Mouse (Mus musculus) neural tube, embryonic 14.5 days (tissue): ENCODE measurements around the gene Kcnab2. TPM values are rescaled to one million over a fixed set of nuclear protein-coding genes. Genes with fewer than 3 reads are reported as not detected.

Experiments
- ATAC-seq: fragments of 200-750 bp; cut with Nextera tagmentation; 2 replicates; pipeline ENCODE4 v1.8.0; 2017; ENCODE audit warnings: low read depth, mild to moderate bottlenecking, moderate TSS enrichment, moderate library complexity
- H3K27ac ChIP-seq: fragments of 300-500 bp; sonication (generic); 2 replicates; pipeline ENCODE4 v1.5.1; 2014; ENCODE audit warnings: low read depth, mild to moderate bottlenecking, control low read depth, low read length, moderate library complexity, mixed read lengths
- H3K27me3 ChIP-seq: fragments of 300-500 bp; sonication (generic); 2 replicates; pipeline ENCODE4 v1.6.1; 2014; ENCODE audit warnings: low read length; ENCODE audit not compliant: control insufficient read depth, insufficient read depth
- H3K36me3 ChIP-seq: fragments of 300-500 bp; sonication (generic); 2 replicates; pipeline ENCODE4 v1.6.1; 2014; ENCODE audit warnings: low read length, mixed read lengths; ENCODE audit not compliant: control insufficient read depth, insufficient read depth
- H3K4me1 ChIP-seq: fragments of 300-500 bp; sonication (generic); 2 replicates; pipeline ENCODE4 v1.6.1; 2014; ENCODE audit warnings: low read length; ENCODE audit not compliant: control insufficient read depth, insufficient read depth
- H3K4me2 ChIP-seq: fragments of 300-500 bp; sonication (generic); 2 replicates; pipeline ENCODE4 v1.6.1; 2014; ENCODE audit warnings: mild to moderate bottlenecking, low read depth, low read length, control low read depth
- H3K4me3 ChIP-seq: fragments of 300-500 bp; sonication (generic); 2 replicates; pipeline ENCODE4 v1.5.1; 2014; ENCODE audit warnings: low read depth, low read length, control low read depth, mixed read lengths
- H3K9ac ChIP-seq: fragments of 300-500 bp; sonication (generic); replicated peaks from 2 replicates; pipeline ENCODE4 v1.6.1; 2014; ENCODE audit warnings: low read depth, mild to moderate bottlenecking, control low read depth, low read length, mixed read lengths
- H3K9me3 ChIP-seq: fragments of 300-500 bp; sonication (generic); 2 replicates; pipeline ENCODE4 v1.6.1; 2016; ENCODE audit warnings: low read length; ENCODE audit not compliant: control insufficient read depth
- WGBS: fragments of 180-500 bp; shearing (Covaris S2); extraction: QIAGEN DNeasy Blood & Tissue Kit; methylation state at CpG from one replicate; pipeline ENCODE4 v1.1.7; 2014; 5-methylcytosine and 5-hydroxymethylcytosine counted together
- polyA plus RNA-seq: library from polyadenylated mRNA; unstranded; fragments of >200 nt; fragmentation: Nextera tagmentation; extraction: Ambion mirVana; gene quantifications from 2 replicates; pipeline ENCODE4 v1.2.1, GENCODE M21; 2014

The Kcnab2 gene
- polyA plus RNA-seq, 1 experiment from 2014 or later: 18.3 TPM

DNA sequence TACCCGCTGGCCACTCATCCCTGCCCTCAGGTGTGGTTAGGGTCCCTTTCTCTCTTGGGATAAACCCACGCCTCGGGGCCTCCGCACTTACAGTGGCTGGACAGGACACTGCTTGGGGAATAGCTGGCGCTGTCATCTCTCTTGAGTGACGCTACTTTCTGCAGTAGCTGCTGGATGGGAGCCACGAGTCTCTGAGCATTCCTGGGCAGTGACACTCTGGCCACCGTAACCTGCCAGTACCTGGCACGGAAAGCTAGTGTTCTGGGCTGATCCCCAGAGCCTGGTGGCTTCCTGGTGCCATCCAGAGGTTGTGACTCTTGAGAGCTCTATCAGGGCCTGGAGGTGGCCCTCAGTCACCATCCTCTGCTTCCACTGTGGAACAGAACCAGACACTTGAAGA is 14.5 kb downstream of the Kcnab2 start:
- H3K27me3 ChIP-seq: no peaks in the 10 kb centered on the region
- WGBS: 85% methylated on average over 9 of the region's 9 CpGs
- H3K36me3 ChIP-seq: no peaks in the 10 kb centered on the region
- no peak for ATAC-seq
- H3K9me3 ChIP-seq: no peaks in the 10 kb centered on the region
- no peak overlapping the region for H3K4me2 ChIP-seq
- H3K4me3 ChIP-seq: no peak overlapping the region
- H3K4me1 ChIP-seq: peaks cover 5% of the 10 kb centered on the region; the same call in 1 of the 2 replicates
- no peak overlapping the region for H3K27ac ChIP-seq
- no peak overlapping the region for H3K9ac ChIP-seq

DNA sequence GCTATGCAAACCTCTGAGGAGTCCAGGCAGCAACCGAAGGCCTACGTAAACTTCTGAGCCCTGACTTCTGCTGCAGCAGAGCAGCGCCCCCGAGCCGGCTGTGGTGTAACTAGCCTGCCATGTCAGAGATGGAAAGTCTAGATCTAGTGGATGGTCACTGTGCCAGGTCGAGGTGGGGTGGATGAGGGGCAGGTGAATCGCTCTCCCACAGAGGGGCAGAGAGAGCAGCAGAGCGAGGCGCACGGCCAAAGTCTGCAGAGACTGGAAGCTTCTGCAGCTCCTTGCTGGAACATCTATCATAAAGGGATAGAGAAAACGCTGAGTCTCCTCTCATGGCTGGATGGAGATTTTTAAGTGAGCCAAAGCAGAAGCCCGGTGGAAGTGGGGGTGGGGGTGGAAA is 15.2 kb downstream of the Kcnab2 start:
- Histone ChIP-seq H3K4me1 (peaks cover 5% of the 10 kb centered on the region; the same call in 1 of the 2 replicates), H3K9me3 (no peaks in the 10 kb centered on the region), H3K36me3 (no peaks in the 10 kb centered on the region), H3K27me3 (no peaks in the 10 kb centered on the region), H3K4me2 (no peak overlapping the region), H3K4me3 (no peak overlapping the region), H3K27ac (no peak overlapping the region), H3K9ac (no peak overlapping the region)
- WGBS: 85% methylated on average over 12 of the region's 12 CpGs
- no peak for ATAC-seq

DNA sequence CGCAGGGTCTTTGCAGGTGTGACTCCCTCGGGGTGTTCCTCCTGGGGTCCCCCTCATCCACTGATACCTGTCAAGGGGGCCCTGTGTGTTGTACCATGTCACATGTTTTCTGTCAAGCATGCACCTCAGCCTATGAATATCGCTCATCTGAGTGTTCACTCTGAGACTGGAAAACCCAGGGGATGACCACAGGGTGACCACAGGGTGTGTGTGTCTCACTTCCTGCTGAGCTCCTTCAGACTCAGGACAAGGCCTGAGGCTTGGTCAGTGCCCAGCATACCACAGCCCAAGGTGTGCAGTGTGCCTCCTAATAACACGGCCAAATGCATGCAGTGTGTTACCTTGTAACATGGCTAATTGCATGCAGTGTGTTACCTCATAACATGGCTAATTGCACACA is 20.0 kb downstream of the Kcnab2 start:
- Histone ChIP-seq H3K4me1 (no peaks in the 10 kb centered on the region), H3K4me3 (no peak overlapping the region), H3K9ac (no peak overlapping the region), H3K27me3 (no peaks in the 10 kb centered on the region), H3K27ac (no peak overlapping the region), H3K36me3 (no peaks in the 10 kb centered on the region), H3K4me2 (no peak overlapping the region), H3K9me3 (no peaks in the 10 kb centered on the region)
- no peak for ATAC-seq
- WGBS: 90% methylated on average over 4 of the region's 4 CpGs

DNA sequence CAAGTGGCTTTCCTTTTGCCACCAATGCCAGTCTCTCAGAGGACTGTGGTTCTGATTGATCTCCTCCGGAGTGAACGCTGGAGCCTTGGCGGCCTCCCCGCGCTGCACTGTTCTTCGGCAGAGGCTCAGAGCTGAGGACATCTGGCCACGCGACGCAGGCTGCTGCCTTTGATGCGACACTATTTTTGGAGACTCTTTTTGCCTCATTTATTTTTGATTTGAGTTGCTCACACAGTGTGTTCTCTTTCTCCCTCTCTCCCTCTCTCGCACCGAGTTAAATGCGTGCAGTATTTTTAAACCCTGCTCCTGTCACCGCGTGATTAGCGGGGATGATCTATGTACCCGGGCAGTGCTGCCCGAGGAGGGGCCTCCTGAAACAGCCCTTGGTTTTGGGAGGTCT is 21.1 kb downstream of the Kcnab2 start:
- no peaks in the 10 kb centered on the region for H3K27me3 ChIP-seq
- H3K4me3 ChIP-seq: no peak overlapping the region
- H3K27ac ChIP-seq: peak overlapping the region; percentile 52; the same call in 1 of the 2 replicates
- no peaks in the 10 kb centered on the region for H3K4me1 ChIP-seq
- H3K4me2 ChIP-seq: no peak overlapping the region
- ATAC-seq: no peak
- H3K9ac ChIP-seq: no peak overlapping the region
- WGBS: 44% methylated on average over 18 of the region's 18 CpGs
- no peaks in the 10 kb centered on the region for H3K36me3 ChIP-seq
- H3K9me3 ChIP-seq: no peaks in the 10 kb centered on the region

DNA sequence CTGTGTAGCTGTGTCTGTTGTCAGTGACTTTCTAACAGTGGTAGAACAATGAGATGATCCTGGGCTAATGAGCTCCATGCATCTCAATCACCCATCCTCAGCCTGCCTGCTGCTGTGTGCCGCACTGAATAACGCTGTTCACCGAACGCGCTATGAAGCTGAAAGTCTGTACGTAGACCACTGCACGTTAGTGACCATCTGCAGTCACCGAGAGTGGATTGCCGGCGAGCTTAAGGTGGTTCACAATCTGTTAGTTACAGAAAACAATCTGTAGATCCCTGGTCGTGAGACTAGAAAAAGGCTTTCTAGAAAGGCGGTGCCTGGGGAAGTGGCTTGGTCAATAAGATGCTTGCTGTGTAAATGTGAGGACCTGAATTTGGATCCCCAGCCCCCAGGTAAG is 23.5 kb downstream of the Kcnab2 start:
- no peak for ATAC-seq
- Histone ChIP-seq H3K4me1 (no peaks in the 10 kb centered on the region), H3K36me3 (no peaks in the 10 kb centered on the region), H3K27me3 (no peaks in the 10 kb centered on the region), H3K4me2 (no peak overlapping the region), H3K9ac (no peak overlapping the region), H3K4me3 (no peak overlapping the region), H3K27ac (no peak overlapping the region), H3K9me3 (no peaks in the 10 kb centered on the region)
- WGBS: 60% methylated on average over 12 of the region's 12 CpGs

DNA sequence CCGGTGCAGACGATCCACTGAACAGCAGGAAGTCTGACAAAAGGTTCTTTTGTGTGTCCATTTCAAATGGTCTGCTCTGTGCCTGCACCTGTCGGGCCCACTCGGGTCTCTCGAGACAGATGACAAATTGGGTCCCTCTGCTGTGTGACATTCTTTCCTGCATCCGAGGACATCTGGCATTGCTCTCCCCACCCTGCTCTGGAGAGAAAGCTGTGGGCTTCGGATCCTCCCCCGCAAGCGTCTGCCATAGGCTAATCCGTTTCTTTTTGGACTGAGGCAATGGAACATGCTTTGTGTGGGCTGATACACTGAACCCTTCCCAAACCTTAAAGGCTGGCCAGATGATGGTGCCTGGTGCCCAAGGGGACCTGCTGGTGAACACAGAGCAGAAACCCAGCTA is 24.6 kb downstream of the Kcnab2 start:
- H3K9ac ChIP-seq: no peak overlapping the region
- no peaks in the 10 kb centered on the region for H3K4me1 ChIP-seq
- H3K4me2 ChIP-seq: no peak overlapping the region
- WGBS: 18% methylated on average over 10 of the region's 10 CpGs
- no peaks in the 10 kb centered on the region for H3K36me3 ChIP-seq
- no peaks in the 10 kb centered on the region for H3K9me3 ChIP-seq
- no peak overlapping the region for H3K27ac ChIP-seq
- peak; percentile 41; the same call in 1 of the 2 replicates for ATAC-seq
- no peaks in the 10 kb centered on the region for H3K27me3 ChIP-seq
- no peak overlapping the region for H3K4me3 ChIP-seq

DNA sequence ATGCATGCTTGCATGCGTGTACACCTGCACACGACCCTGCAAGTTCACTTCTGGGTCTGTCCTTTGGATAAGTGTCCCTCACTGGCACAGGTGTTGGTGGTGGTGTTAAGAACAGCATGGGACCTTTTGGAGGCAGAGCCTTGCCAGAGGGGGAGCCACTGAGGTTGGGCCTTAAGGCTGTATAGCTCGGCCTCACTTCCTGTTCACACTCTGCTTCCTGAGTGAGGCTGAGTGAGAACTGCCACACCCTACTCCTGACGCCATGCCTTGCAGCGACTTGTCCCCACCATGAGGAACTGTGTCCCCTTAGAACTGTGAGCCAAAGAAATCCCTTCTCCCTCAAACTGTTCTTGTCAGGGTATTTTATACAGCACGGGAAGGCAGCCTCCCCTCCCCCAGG is 26.3 kb downstream of the Kcnab2 start:
- H3K9ac ChIP-seq: no peak overlapping the region
- ATAC-seq: no peak
- 89% methylated on average over 6 of the region's 6 CpGs for WGBS

DNA sequence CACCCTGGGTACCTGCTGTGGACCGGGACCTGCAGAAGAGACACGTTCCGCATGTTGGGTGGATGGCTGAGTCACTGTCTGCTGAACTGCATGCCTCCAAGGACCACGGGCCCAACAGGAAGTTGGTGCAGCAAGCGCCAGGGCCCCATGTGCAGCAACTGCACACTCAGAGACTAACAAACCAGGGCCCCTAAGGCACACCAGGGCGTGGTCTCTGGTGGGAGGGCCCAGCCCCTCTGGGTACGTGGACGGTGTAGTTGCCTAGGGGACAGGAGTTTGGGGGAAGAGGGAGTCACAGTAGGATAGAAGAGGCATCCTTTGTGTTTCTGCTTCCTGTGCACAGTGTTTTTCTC is 29.0 kb downstream of the Kcnab2 start:
- H3K9ac ChIP-seq: no peak overlapping the region
- no peak overlapping the region for H3K27ac ChIP-seq
- no peak overlapping the region for H3K4me3 ChIP-seq
- no peaks in the 10 kb centered on the region for H3K4me1 ChIP-seq
- no peaks in the 10 kb centered on the region for H3K36me3 ChIP-seq
- H3K4me2 ChIP-seq: no peak overlapping the region
- no peaks in the 10 kb centered on the region for H3K27me3 ChIP-seq
- ATAC-seq: no peak
- WGBS: 76% methylated on average over 8 of the region's 8 CpGs
- no peaks in the 10 kb centered on the region for H3K9me3 ChIP-seq

More for the DNA sequence above, 26.3 kb downstream of the Kcnab2 start:
- no peaks in the 10 kb centered on the region for H3K36me3 ChIP-seq
- H3K9me3 ChIP-seq: no peaks in the 10 kb centered on the region
- H3K4me2 ChIP-seq: no peak overlapping the region
- no peak overlapping the region for H3K27ac ChIP-seq
- H3K27me3 ChIP-seq: no peaks in the 10 kb centered on the region
- H3K4me3 ChIP-seq: no peak overlapping the region
- H3K4me1 ChIP-seq: no peaks in the 10 kb centered on the region

DNA sequence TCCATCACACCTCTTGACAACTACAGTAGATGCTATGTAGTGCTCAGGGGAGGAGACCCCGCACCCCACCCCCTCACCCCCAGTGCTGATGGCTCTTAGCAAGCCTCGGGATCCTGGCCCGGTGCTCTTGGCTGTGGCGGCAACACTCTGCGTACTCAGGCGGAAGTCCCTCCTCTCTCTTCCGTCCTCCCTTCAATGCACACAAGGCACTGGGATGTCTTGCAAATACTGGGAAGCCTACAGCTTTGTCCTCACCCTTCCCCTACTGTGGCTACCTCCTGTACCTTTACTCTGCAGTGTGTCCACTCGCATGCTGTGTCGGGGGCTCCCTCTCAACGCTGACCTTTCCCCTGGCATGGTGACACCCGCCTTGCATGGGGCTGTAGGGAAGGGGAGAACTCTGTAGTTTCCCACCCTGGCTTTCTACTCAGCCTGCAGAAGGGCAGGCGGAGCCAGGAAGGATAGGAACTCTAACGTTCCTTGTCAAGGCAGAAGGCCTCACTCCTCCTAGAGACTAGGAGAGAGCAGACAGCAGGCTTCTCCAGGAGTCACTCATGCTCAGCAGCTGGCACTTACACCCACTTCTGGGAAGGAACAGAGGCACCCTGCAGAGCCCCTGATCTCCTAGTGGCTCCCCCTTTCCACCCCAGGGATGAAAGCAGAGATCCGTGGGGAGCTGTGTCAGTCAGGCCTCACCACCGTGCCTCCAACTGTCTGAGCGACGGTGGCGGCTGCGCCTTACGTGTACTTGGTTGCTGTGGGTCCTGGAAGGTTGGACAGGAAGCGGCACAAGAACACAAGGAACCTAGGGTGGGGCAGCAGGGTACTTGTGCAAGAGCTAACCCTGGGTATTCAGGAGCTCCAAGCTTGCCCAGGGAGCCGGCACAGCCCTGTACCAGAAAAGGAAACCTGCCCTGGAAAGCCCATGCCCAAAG is 29.7 kb downstream of the Kcnab2 start:
- no peak for ATAC-seq
- H3K27ac ChIP-seq: no peak overlapping the region
- no peaks in the 10 kb centered on the region for H3K36me3 ChIP-seq
- H3K27me3 ChIP-seq: no peaks in the 10 kb centered on the region
- H3K4me3 ChIP-seq: no peak overlapping the region
- 87% methylated on average over 22 of the region's 22 CpGs for WGBS
- H3K4me1 ChIP-seq: no peaks in the 10 kb centered on the region
- no peaks in the 10 kb centered on the region for H3K9me3 ChIP-seq
- no peak overlapping the region for H3K4me2 ChIP-seq
- no peak overlapping the region for H3K9ac ChIP-seq
